Mouse (Mus musculus): Measurements from ENCODE around the gene Lzic. TPM values are rescaled to one million over a fixed set of nuclear protein-coding genes. Genes with fewer than 3 reads are reported as not detected.

Gene Lzic
- polyA plus RNA-seq, 1 experiment from 2014 or later: 39.8 TPM

- H3K4me3 ChIP-seq (ENCODE audit: control insufficient read depth in 1 of 2, insufficient read depth in 1 of 2, low read depth in 1 of 2, low read length in 2 of 2): no peak overlapping the region
- H3K27me3 ChIP-seq (ENCODE audit: control insufficient read depth, insufficient read depth, low read length): no peaks in the 10 kb centered on the region
- H3K9me3 ChIP-seq (ENCODE audit: control insufficient read depth, low read length): no peaks in the 10 kb centered on the region
- ATAC-seq (ENCODE audit: insufficient number of reproducible peaks, insufficient read depth, low FRiP score, low read depth): no peak
- H3K36me3 ChIP-seq (ENCODE audit: control insufficient read depth, insufficient read depth, low read length): peaks cover 68% of the 10 kb centered on the region
- H3K4me1 ChIP-seq (ENCODE audit: control insufficient read depth in 2 of 2, insufficient read depth in 2 of 2, low read length in 2 of 2): no peaks in the 10 kb centered on the region
- 79% methylated on average over 5 of the region's 5 CpGs for WGBS
- no peak overlapping the region for H3K9ac ChIP-seq (ENCODE audit: low read length)
- no peak overlapping the region for H3K27ac ChIP-seq (replicated peaks in 1 of 2; ENCODE audit: control insufficient read depth in 1 of 2, insufficient read depth in 1 of 2, low read depth in 2 of 2, low read length in 2 of 2)
- no peak overlapping the region for H3K4me2 ChIP-seq (ENCODE audit: low read length)
Measured at GRCm38 (mm10) chr4:149499790-149500189, 14.8 kb downstream of the Lzic start.

GRCm38 (mm10) chr4:149504363-149504762, 19.3 kb downstream of the Lzic start:
- H3K27me3 ChIP-seq (ENCODE audit: control insufficient read depth, insufficient read depth, low read length): no peaks in the 10 kb centered on the region
- no peak overlapping the region for H3K4me2 ChIP-seq (ENCODE audit: low read length)
- H3K9me3 ChIP-seq (ENCODE audit: control insufficient read depth, low read length): no peaks in the 10 kb centered on the region
- 79% methylated on average over 5 of the region's 5 CpGs for WGBS
- H3K4me1 ChIP-seq (ENCODE audit: control insufficient read depth in 2 of 2, insufficient read depth in 2 of 2, low read length in 2 of 2): no peaks in the 10 kb centered on the region
- no peak overlapping the region for H3K27ac ChIP-seq (replicated peaks in 1 of 2; ENCODE audit: control insufficient read depth in 1 of 2, insufficient read depth in 1 of 2, low read depth in 2 of 2, low read length in 2 of 2)
- H3K4me3 ChIP-seq (ENCODE audit: control insufficient read depth in 1 of 2, insufficient read depth in 1 of 2, low read depth in 1 of 2, low read length in 2 of 2): no peak overlapping the region
- ATAC-seq (ENCODE audit: insufficient number of reproducible peaks, insufficient read depth, low FRiP score, low read depth): no peak
- peaks cover 27% of the 10 kb centered on the region for H3K36me3 ChIP-seq (ENCODE audit: control insufficient read depth, insufficient read depth, low read length)
- H3K9ac ChIP-seq (ENCODE audit: low read length): no peak overlapping the region

GRCm38 (mm10) chr4:149504858-149505257, 19.8 kb downstream of the Lzic start:
- Histone ChIP-seq H3K4me3 (ENCODE audit: control insufficient read depth in 1 of 2, insufficient read depth in 1 of 2, low read depth in 1 of 2, low read length in 2 of 2) (no peak overlapping the region), H3K27me3 (ENCODE audit: control insufficient read depth, insufficient read depth, low read length) (no peaks in the 10 kb centered on the region), H3K9ac (ENCODE audit: low read length) (no peak overlapping the region), H3K36me3 (ENCODE audit: control insufficient read depth, insufficient read depth, low read length) (peaks cover 22% of the 10 kb centered on the region), H3K4me1 (ENCODE audit: control insufficient read depth in 2 of 2, insufficient read depth in 2 of 2, low read length in 2 of 2) (no peaks in the 10 kb centered on the region), H3K27ac (replicated peaks in 1 of 2; ENCODE audit: control insufficient read depth in 1 of 2, insufficient read depth in 1 of 2, low read depth in 2 of 2, low read length in 2 of 2) (no peak overlapping the region), H3K9me3 (ENCODE audit: control insufficient read depth, low read length) (no peaks in the 10 kb centered on the region), H3K4me2 (ENCODE audit: low read length) (no peak overlapping the region)
- ATAC-seq (ENCODE audit: insufficient number of reproducible peaks, insufficient read depth, low FRiP score, low read depth): no peak
- WGBS: 41% methylated on average over 3 of the region's 3 CpGs

- H3K36me3 ChIP-seq (ENCODE audit: control insufficient read depth, insufficient read depth, low read length): peaks cover 17% of the 10 kb centered on the region
- 61% methylated on average over 14 of the region's 15 CpGs for WGBS
- H3K4me1 ChIP-seq (ENCODE audit: control insufficient read depth in 2 of 2, insufficient read depth in 2 of 2, low read length in 2 of 2): no peaks in the 10 kb centered on the region
- no peaks in the 10 kb centered on the region for H3K27me3 ChIP-seq (ENCODE audit: control insufficient read depth, insufficient read depth, low read length)
- H3K4me3 ChIP-seq (ENCODE audit: control insufficient read depth in 1 of 2, insufficient read depth in 1 of 2, low read depth in 1 of 2, low read length in 2 of 2): no peak overlapping the region
- H3K9me3 ChIP-seq (ENCODE audit: control insufficient read depth, low read length): no peaks in the 10 kb centered on the region
- no peak for ATAC-seq (ENCODE audit: insufficient number of reproducible peaks, insufficient read depth, low FRiP score, low read depth)
- no peak overlapping the region for H3K9ac ChIP-seq (ENCODE audit: low read length)
- no peak overlapping the region for H3K4me2 ChIP-seq (ENCODE audit: low read length)
- H3K27ac ChIP-seq (replicated peaks in 1 of 2; ENCODE audit: control insufficient read depth in 1 of 2, insufficient read depth in 1 of 2, low read depth in 2 of 2, low read length in 2 of 2): no peak overlapping the region
Measured at GRCm38 (mm10) chr4:149505261-149505967, 20.4 kb downstream of the Lzic start.

- H3K27me3 ChIP-seq (ENCODE audit: control insufficient read depth, insufficient read depth, low read length): no peaks in the 10 kb centered on the region
- H3K9ac ChIP-seq (ENCODE audit: low read length): no peak overlapping the region
- H3K4me3 ChIP-seq (ENCODE audit: control insufficient read depth in 1 of 2, insufficient read depth in 1 of 2, low read depth in 1 of 2, low read length in 2 of 2): no peak overlapping the region
- ATAC-seq (ENCODE audit: insufficient number of reproducible peaks, insufficient read depth, low FRiP score, low read depth): no peak
- H3K36me3 ChIP-seq (ENCODE audit: control insufficient read depth, insufficient read depth, low read length): 0 out of 2 replicates have a peak, but pooled peaks cover 5% of the 10 kb centered on the region
- H3K27ac ChIP-seq (replicated peaks in 1 of 2; ENCODE audit: control insufficient read depth in 1 of 2, insufficient read depth in 1 of 2, low read depth in 2 of 2, low read length in 2 of 2): no peak overlapping the region
- 82% methylated on average over 3 of the region's 3 CpGs for WGBS
- no peaks in the 10 kb centered on the region for H3K4me1 ChIP-seq (ENCODE audit: control insufficient read depth in 2 of 2, insufficient read depth in 2 of 2, low read length in 2 of 2)
- no peaks in the 10 kb centered on the region for H3K9me3 ChIP-seq (ENCODE audit: control insufficient read depth, low read length)
- no peak overlapping the region for H3K4me2 ChIP-seq (ENCODE audit: low read length)
Measured at GRCm38 (mm10) chr4:149506904-149507303, 21.9 kb downstream of the Lzic start.

GRCm38 (mm10) chr4:149511221-149511646, 26.2 kb downstream of the Lzic start:
- 53% methylated on average over 6 of the region's 6 CpGs for WGBS
- no peak overlapping the region for H3K27ac ChIP-seq (replicated peaks in 1 of 2; ENCODE audit: control insufficient read depth in 1 of 2, insufficient read depth in 1 of 2, low read depth in 2 of 2, low read length in 2 of 2)
- ATAC-seq (ENCODE audit: insufficient number of reproducible peaks, insufficient read depth, low FRiP score, low read depth): no peak

GRCm38 (mm10) chr4:149512072-149512471, 27.0 kb downstream of the Lzic start:
- Histone ChIP-seq H3K4me2 (ENCODE audit: low read length) (no peak overlapping the region), H3K27me3 (ENCODE audit: control insufficient read depth, insufficient read depth, low read length) (no peaks in the 10 kb centered on the region), H3K9ac (ENCODE audit: low read length) (no peak overlapping the region), H3K27ac (replicated peaks in 1 of 2; ENCODE audit: control insufficient read depth in 1 of 2, insufficient read depth in 1 of 2, low read depth in 2 of 2, low read length in 2 of 2) (no peak overlapping the region), H3K9me3 (ENCODE audit: control insufficient read depth, low read length) (no peaks in the 10 kb centered on the region), H3K4me3 (ENCODE audit: control insufficient read depth in 1 of 2, insufficient read depth in 1 of 2, low read depth in 1 of 2, low read length in 2 of 2) (no peak overlapping the region), H3K36me3 (ENCODE audit: control insufficient read depth, insufficient read depth, low read length) (no peaks in the 10 kb centered on the region), H3K4me1 (ENCODE audit: control insufficient read depth in 2 of 2, insufficient read depth in 2 of 2, low read length in 2 of 2) (no peaks in the 10 kb centered on the region)
- no peak for ATAC-seq (ENCODE audit: insufficient number of reproducible peaks, insufficient read depth, low FRiP score, low read depth)
- 71% methylated on average over 7 of the region's 7 CpGs for WGBS

More at GRCm38 (mm10) chr4:149511221-149511646, 26.2 kb downstream of the Lzic start:
- Histone ChIP-seq H3K4me2 (ENCODE audit: low read length) (no peak overlapping the region), H3K4me1 (ENCODE audit: control insufficient read depth in 2 of 2, insufficient read depth in 2 of 2, low read length in 2 of 2) (no peaks in the 10 kb centered on the region), H3K4me3 (ENCODE audit: control insufficient read depth in 1 of 2, insufficient read depth in 1 of 2, low read depth in 1 of 2, low read length in 2 of 2) (no peak overlapping the region), H3K9me3 (ENCODE audit: control insufficient read depth, low read length) (no peaks in the 10 kb centered on the region), H3K9ac (ENCODE audit: low read length) (no peak overlapping the region), H3K27me3 (ENCODE audit: control insufficient read depth, insufficient read depth, low read length) (no peaks in the 10 kb centered on the region), H3K36me3 (ENCODE audit: control insufficient read depth, insufficient read depth, low read length) (no peaks in the 10 kb centered on the region)

GRCm38 (mm10) chr4:149515706-149516105, 30.7 kb downstream of the Lzic start:
- no peak overlapping the region for H3K9ac ChIP-seq (ENCODE audit: low read length)
- H3K27ac ChIP-seq (replicated peaks in 1 of 2; ENCODE audit: control insufficient read depth in 1 of 2, insufficient read depth in 1 of 2, low read depth in 2 of 2, low read length in 2 of 2): no peak overlapping the region
- no peaks in the 10 kb centered on the region for H3K9me3 ChIP-seq (ENCODE audit: control insufficient read depth, low read length)
- H3K4me2 ChIP-seq (ENCODE audit: low read length): no peak overlapping the region
- ATAC-seq (ENCODE audit: insufficient number of reproducible peaks, insufficient read depth, low FRiP score, low read depth): no peak
- WGBS: 88% methylated on average over 5 of the region's 5 CpGs
- H3K36me3 ChIP-seq (ENCODE audit: control insufficient read depth, insufficient read depth, low read length): no peaks in the 10 kb centered on the region
- no peak overlapping the region for H3K4me3 ChIP-seq (ENCODE audit: control insufficient read depth in 1 of 2, insufficient read depth in 1 of 2, low read depth in 1 of 2, low read length in 2 of 2)
- peaks cover 0 to 5% of the 10 kb centered on the region in 2 experiments; a peak in 1 of 4 replicates for H3K4me1 ChIP-seq (ENCODE audit: control insufficient read depth in 2 of 2, insufficient read depth in 2 of 2, low read length in 2 of 2)
- no peaks in the 10 kb centered on the region for H3K27me3 ChIP-seq (ENCODE audit: control insufficient read depth, insufficient read depth, low read length)
